17 mouse cellular contexts compared by ENCODE assay signal in the genomic region with DNA sequence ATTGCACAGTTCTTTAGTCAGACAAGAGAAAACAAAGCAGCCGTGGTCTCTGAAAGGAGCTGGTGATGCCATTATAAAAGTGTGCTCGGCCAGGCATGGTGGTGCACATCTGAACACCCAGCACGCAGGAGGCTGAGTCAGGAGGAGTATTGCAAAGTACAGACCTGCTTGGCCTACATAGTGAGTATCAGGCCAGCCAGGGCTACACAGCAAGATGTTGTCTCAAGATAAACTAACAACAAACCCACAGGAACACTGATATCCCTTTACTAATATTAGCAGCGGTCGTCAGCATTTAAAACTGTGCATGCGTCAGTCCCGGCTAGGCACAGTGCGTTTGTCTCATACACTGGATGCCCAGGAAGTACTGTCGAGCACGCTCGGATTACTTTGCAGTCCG.
DNase-seq lines count a peak whose midpoint lies in the region; ATAC-seq lines count a peak whose summit lies in the region.
"Had no signal": no experiment of that assay in that cellular context is flagged by ENCODE, and none has a peak within 500 bp of the region (broad histone marks: within the 10 kb centered on the region; RNA-seq: fewer than 3 reads in every experiment).

No protein-coding gene starts in this region.

- H3K36me3 ChIP-seq in liver, embryonic 13.5 days = no peaks in the 10 kb centered on the region
- H3K36me3 ChIP-seq: heart, embryonic 12.5 days; hindbrain, embryonic 15.5 days had no signal

- no peak overlapping the region for H3K4me3 ChIP-seq in liver, embryonic 13.5 days (replicated peaks)
- H3K4me3 ChIP-seq: forebrain, embryonic 13.5 days; heart, embryonic 12.5 days; hindbrain, embryonic 15.5 days had no signal

- no peak overlapping the region for H3K4me2 ChIP-seq in liver, embryonic 13.5 days
- H3K4me2 ChIP-seq: forebrain, embryonic 13.5 days; heart, embryonic 12.5 days; hindbrain, embryonic 15.5 days had no signal

- H3K9ac ChIP-seq in liver, embryonic 13.5 days = no peak overlapping the region
- H3K9ac ChIP-seq: forebrain, embryonic 13.5 days; forebrain, postnatal 0 days; heart, embryonic 12.5 days; hindbrain, embryonic 15.5 days had no signal

- H3K4me1 ChIP-seq in liver, embryonic 13.5 days (replicated peaks) = no peaks in the 10 kb centered on the region
- H3K4me1 ChIP-seq: forebrain, embryonic 13.5 days; hindbrain, embryonic 15.5 days had no signal

- WGBS in liver, embryonic 13.5 days (ENCODE audit: insufficient replicate concordance) = 28% methylated on average over 12 of the region's 12 CpGs

- no peak overlapping the region for H3K27ac ChIP-seq in liver, embryonic 13.5 days
- H3K27ac ChIP-seq: forebrain, embryonic 13.5 days; hindbrain, embryonic 15.5 days had no signal

- ATAC-seq in common myeloid progenitor, adult 5-6 weeks (replicated peaks; ENCODE audit: low read depth, poor library complexity, severe bottlenecking) = peak; percentile 42; the same call in 1 of the 2 replicates
- ATAC-seq in liver, embryonic 13.5 days (ENCODE audit: low read depth) = peak; percentile 73
- ATAC-seq: forebrain, embryonic 13.5 days; forebrain, postnatal 0 days had no signal

- DNase-seq in 416B (ENCODE audit: low read depth) (peak; percentile 97), MEL-GATA-1-ER (ENCODE audit: extremely low read depth, low read depth) (peak; percentile 42)
- DNase-seq in liver, embryonic 13.5 days = peak; percentile 34
- DNase-seq in kidney, postnatal 4 days = no peak
- DNase-seq in thymus, postnatal 36 days = no peak
- no peak for DNase-seq in cerebellum, postnatal 10 days
- DNase-seq in kidney, postnatal 14 days = no peak
- DNase-seq: adrenal gland, postnatal 10 days; cerebellum, adult 2 months; cerebellum, postnatal 14 days; forebrain, postnatal 0 days; gastrocnemius, postnatal 14 days; heart, postnatal 36 days had no signal

- H3K27me3 ChIP-seq in liver, embryonic 13.5 days = no peaks in the 10 kb centered on the region
- H3K27me3 ChIP-seq: forebrain, embryonic 13.5 days; heart, embryonic 12.5 days; hindbrain, embryonic 15.5 days had no signal

- no peaks in the 10 kb centered on the region for H3K9me3 ChIP-seq in liver, embryonic 13.5 days (replicated peaks)
- H3K9me3 ChIP-seq: forebrain, embryonic 13.5 days; heart, embryonic 12.5 days; hindbrain, embryonic 15.5 days had no signal

Comparison
In these comparisons a context has a peak if more than half of its experiments do, and no peak if none do; other contexts are left out.
1. DNase-seq: peak in 416B (single experiment), MEL-GATA-1-ER (single experiment) and liver, embryonic 13.5 days (single experiment); none in kidney, postnatal 4 days (0 of 2), thymus, postnatal 36 days (0 of 2), cerebellum, postnatal 10 days (0 of 2) and kidney, postnatal 14 days (single experiment).